Mouse (Mus musculus): ENCODE data around the gene Rhobtb1. TPM values are rescaled to one million over a fixed set of nuclear protein-coding genes. Genes with fewer than 3 reads are reported as not detected.

Rhobtb1 gene
- polyA plus RNA-seq, 1 experiment from 2014 or later = 41.5 TPM

GRCm38 (mm10) chr10:69134356-69134755, 16.9 kb upstream of the Rhobtb1 start:
- Histone ChIP-seq H3K9me3 (ENCODE audit: low read length) (no peaks in the 10 kb centered on the region), H3K36me3 (replicated peaks; ENCODE audit: insufficient read depth, low read length) (no peaks in the 10 kb centered on the region), H3K4me2 (ENCODE audit: low read depth, low read length) (no peak overlapping the region), H3K27ac (ENCODE audit: low read depth) (no peak overlapping the region), H3K9ac (replicated peaks) (no peak overlapping the region), H3K4me3 (ENCODE audit: low read depth, low read length) (no peak overlapping the region), H3K27me3 (ENCODE audit: insufficient read depth, low read length) (no peaks in the 10 kb centered on the region), H3K4me1 (ENCODE audit: insufficient read depth) (peaks cover 5% of the 10 kb centered on the region; the same call in 1 of the 2 replicates)
- ATAC-seq = no peak
- DNase-seq = no peak
- no peak for TF ChIP-seq EP300 (IDR thresholded peaks at IDR 0.05; ENCODE audit: low read depth)
- TF ChIP-seq CTCF (IDR thresholded peaks at IDR 0.05; ENCODE audit: low read depth) = no peak

GRCm38 (mm10) chr10:69136241-69136828, 14.9 kb upstream of the Rhobtb1 start:
- ATAC-seq = peak; percentile 80
- WGBS (ENCODE audit: insufficient replicate concordance) = 32% methylated on average over 9 of the region's 9 CpGs
- peak overlapping the region; percentile 6; the same call in 1 of the 2 replicates for H3K4me2 ChIP-seq (ENCODE audit: low read depth, low read length)

GRCm38 (mm10) chr10:69149252-69149651, 2.0 kb upstream of the Rhobtb1 start:
- TF ChIP-seq EP300 (IDR thresholded peaks at IDR 0.05; ENCODE audit: low read depth) = no peak
- TF ChIP-seq CTCF (IDR thresholded peaks at IDR 0.05; ENCODE audit: low read depth) = no peak
- WGBS (ENCODE audit: insufficient replicate concordance) = 61% methylated on average over 7 of the region's 7 CpGs
- no peak overlapping the region for H3K27ac ChIP-seq (ENCODE audit: low read depth)
- DNase-seq (no peak), ATAC-seq (peak; percentile 73)
- no peaks in the 10 kb centered on the region for H3K27me3 ChIP-seq (ENCODE audit: insufficient read depth, low read length)
- H3K9ac ChIP-seq (replicated peaks) = no peak overlapping the region
- no peak overlapping the region for H3K4me3 ChIP-seq (ENCODE audit: low read depth, low read length)
- H3K4me1 ChIP-seq (ENCODE audit: insufficient read depth) = no peaks in the 10 kb centered on the region
- H3K9me3 ChIP-seq (ENCODE audit: low read length) = no peaks in the 10 kb centered on the region
- H3K36me3 ChIP-seq (replicated peaks; ENCODE audit: insufficient read depth, low read length) = no peaks in the 10 kb centered on the region
- no peak overlapping the region for H3K4me2 ChIP-seq (ENCODE audit: low read depth, low read length)

More at GRCm38 (mm10) chr10:69136241-69136828, 14.9 kb upstream of the Rhobtb1 start:
- TF ChIP-seq CTCF (IDR thresholded peaks at IDR 0.05; ENCODE audit: low read depth) (no peak), EP300 (IDR thresholded peaks at IDR 0.05; ENCODE audit: low read depth) (no peak)
- H3K27ac ChIP-seq (ENCODE audit: low read depth) = peak overlapping the region; percentile 77
- no peak overlapping the region for H3K4me3 ChIP-seq (ENCODE audit: low read depth, low read length)
- peak; percentile 34 for DNase-seq
- no peaks in the 10 kb centered on the region for H3K9me3 ChIP-seq (ENCODE audit: low read length)
- no peaks in the 10 kb centered on the region for H3K27me3 ChIP-seq (ENCODE audit: insufficient read depth, low read length)
- 0 out of 2 replicates have a peak overlapping the region, but pooled peaks have one; percentile 32 for H3K9ac ChIP-seq (replicated peaks)
- H3K4me1 ChIP-seq (ENCODE audit: insufficient read depth) = peaks cover 5% of the 10 kb centered on the region; the same call in 1 of the 2 replicates
- no peaks in the 10 kb centered on the region for H3K36me3 ChIP-seq (replicated peaks; ENCODE audit: insufficient read depth, low read length)

- DNase-seq (no peak), ATAC-seq (no peak)
- peak overlapping the region; percentile 38 for H3K4me3 ChIP-seq (ENCODE audit: low read depth, low read length)
- H3K4me2 ChIP-seq (ENCODE audit: low read depth, low read length) = peak overlapping the region; percentile 65
- no peaks in the 10 kb centered on the region; the same call in 1 of the 2 replicates for H3K36me3 ChIP-seq (replicated peaks; ENCODE audit: insufficient read depth, low read length)
- 77% methylated on average over 4 of the region's 4 CpGs for WGBS (ENCODE audit: insufficient replicate concordance)
- H3K9me3 ChIP-seq (ENCODE audit: low read length) = no peaks in the 10 kb centered on the region
- H3K27ac ChIP-seq (ENCODE audit: low read depth) = no peak overlapping the region
- H3K4me1 ChIP-seq (ENCODE audit: insufficient read depth) = no peaks in the 10 kb centered on the region
- no peaks in the 10 kb centered on the region for H3K27me3 ChIP-seq (ENCODE audit: insufficient read depth, low read length)
- peak overlapping the region; percentile 59 for H3K9ac ChIP-seq (replicated peaks)
- TF ChIP-seq CTCF (IDR thresholded peaks at IDR 0.05; ENCODE audit: low read depth) = no peak
- no peak for TF ChIP-seq EP300 (IDR thresholded peaks at IDR 0.05; ENCODE audit: low read depth)
These were observed 1.7 kb downstream of the Rhobtb1 start for GRCm38 (mm10) chr10:69152971-69153370.

- DNase-seq (no peak), ATAC-seq (no peak)
- Histone ChIP-seq H3K4me3 (ENCODE audit: low read depth, low read length) (no peak overlapping the region), H3K4me2 (ENCODE audit: low read depth, low read length) (no peak overlapping the region), H3K9ac (replicated peaks) (no peak overlapping the region), H3K36me3 (replicated peaks; ENCODE audit: insufficient read depth, low read length) (no peaks in the 10 kb centered on the region; the same call in 1 of the 2 replicates), H3K4me1 (ENCODE audit: insufficient read depth) (no peaks in the 10 kb centered on the region; the same call in 1 of the 2 replicates), H3K9me3 (ENCODE audit: low read length) (no peaks in the 10 kb centered on the region), H3K27ac (ENCODE audit: low read depth) (no peak overlapping the region), H3K27me3 (ENCODE audit: insufficient read depth, low read length) (no peaks in the 10 kb centered on the region)
- no peak for TF ChIP-seq CTCF (IDR thresholded peaks at IDR 0.05; ENCODE audit: low read depth)
- no peak for TF ChIP-seq EP300 (IDR thresholded peaks at IDR 0.05; ENCODE audit: low read depth)
- WGBS (ENCODE audit: insufficient replicate concordance) = 86% methylated on average over 10 of the region's 10 CpGs
These were observed 4.4 kb downstream of the Rhobtb1 start for GRCm38 (mm10) chr10:69155428-69156175.

- no peak overlapping the region for H3K9ac ChIP-seq (replicated peaks)
- H3K36me3 ChIP-seq (replicated peaks; ENCODE audit: insufficient read depth, low read length) = no peaks in the 10 kb centered on the region; the same call in 1 of the 2 replicates
- no peak for DNase-seq
- no peak overlapping the region for H3K27ac ChIP-seq (ENCODE audit: low read depth)
- no peak for ATAC-seq
- no peak overlapping the region for H3K4me2 ChIP-seq (ENCODE audit: low read depth, low read length)
- H3K9me3 ChIP-seq (ENCODE audit: low read length) = no peaks in the 10 kb centered on the region
- WGBS (ENCODE audit: insufficient replicate concordance) = 72% methylated on average over 6 of the region's 6 CpGs
- no peaks in the 10 kb centered on the region; the same call in 1 of the 2 replicates for H3K4me1 ChIP-seq (ENCODE audit: insufficient read depth)
- no peak overlapping the region for H3K4me3 ChIP-seq (ENCODE audit: low read depth, low read length)
- no peaks in the 10 kb centered on the region for H3K27me3 ChIP-seq (ENCODE audit: insufficient read depth, low read length)
- TF ChIP-seq EP300 (IDR thresholded peaks at IDR 0.05; ENCODE audit: low read depth) (no peak), CTCF (IDR thresholded peaks at IDR 0.05; ENCODE audit: low read depth) (no peak)
These were observed 5.2 kb downstream of the Rhobtb1 start for GRCm38 (mm10) chr10:69156462-69156861.
